Mouse (Mus musculus): ENCODE data around the gene Ackr4.

Ackr4 gene

DNA sequence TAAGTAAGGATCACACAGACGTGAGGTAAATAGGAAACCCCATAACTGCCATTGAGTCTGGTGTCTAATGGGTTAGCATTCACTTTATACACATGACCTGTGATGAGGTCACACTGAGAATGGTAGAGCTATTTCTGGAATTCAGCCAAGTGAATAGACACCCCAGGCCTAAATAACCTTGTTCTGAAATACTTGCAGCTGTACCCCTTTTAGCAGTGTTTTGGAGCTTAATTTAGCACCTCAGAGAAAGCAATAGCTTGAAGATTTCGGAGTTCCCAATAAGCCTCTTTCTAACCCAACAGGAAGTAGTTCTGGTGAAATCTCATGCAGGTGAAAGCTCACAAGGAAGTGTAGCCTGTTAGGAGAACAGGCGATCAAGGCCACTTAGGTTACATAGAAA lies at the start of gene Ackr4:
TSS of gene Ackr4 (minus strand) at position 101 of the 400 bp plus-strand sequence.
- no peak for DNase-seq (ENCODE audit: low read depth)

DNA sequence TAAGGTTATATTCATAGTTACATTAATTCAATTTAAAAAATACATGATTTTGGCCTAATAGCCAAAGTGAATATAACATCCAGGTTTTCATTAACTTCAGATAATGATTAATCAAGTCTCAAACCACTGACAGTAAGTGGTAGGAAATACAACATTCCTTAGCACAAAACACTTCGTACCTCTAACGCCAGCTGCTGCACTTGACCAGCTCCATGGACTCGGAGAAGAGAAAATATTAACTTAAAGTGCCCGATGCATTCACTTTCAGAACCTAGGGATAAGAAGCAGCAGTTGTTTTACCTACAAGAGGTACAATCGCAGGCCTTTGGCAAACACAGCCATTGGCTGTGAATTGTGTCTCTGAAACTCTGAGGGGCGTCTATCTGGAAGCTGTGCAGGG lies 45.6 kb upstream of the Ackr4 start:
- no peak for DNase-seq (ENCODE audit: low read depth)

DNA sequence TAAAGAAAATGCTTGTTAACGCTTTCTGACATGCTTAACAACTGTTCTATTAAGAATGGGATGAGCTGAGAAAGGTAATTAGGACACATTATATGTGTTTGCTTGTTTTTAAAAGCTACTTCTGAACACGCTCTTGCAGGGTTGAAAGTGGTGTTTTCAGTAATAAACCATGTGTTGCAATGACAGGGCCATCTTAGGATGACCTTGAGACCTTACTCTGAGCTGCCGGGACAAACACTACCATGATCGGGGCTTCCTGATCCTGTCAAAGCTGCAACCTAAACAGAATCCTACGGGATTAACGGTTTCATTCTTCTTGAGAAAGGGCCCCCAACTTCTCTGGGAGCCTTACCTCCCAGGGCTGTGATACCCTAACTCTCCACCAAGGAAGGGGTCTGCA lies 44.9 kb upstream of the Ackr4 start:
- DNase-seq (ENCODE audit: low read depth): no peak

- no peak for DNase-seq (ENCODE audit: low read depth)
These were observed 43.3 kb upstream of the Ackr4 start for GRCm38 (mm10) chr9:104169986-104170385.

- DNase-seq (ENCODE audit: low read depth): no peak
These were observed 39.2 kb upstream of the Ackr4 start for GRCm38 (mm10) chr9:104165926-104166325.

GRCm38 (mm10) chr9:104164194-104164593 lies 37.5 kb upstream of the Ackr4 start:
- DNase-seq (ENCODE audit: low read depth): no peak

DNA sequence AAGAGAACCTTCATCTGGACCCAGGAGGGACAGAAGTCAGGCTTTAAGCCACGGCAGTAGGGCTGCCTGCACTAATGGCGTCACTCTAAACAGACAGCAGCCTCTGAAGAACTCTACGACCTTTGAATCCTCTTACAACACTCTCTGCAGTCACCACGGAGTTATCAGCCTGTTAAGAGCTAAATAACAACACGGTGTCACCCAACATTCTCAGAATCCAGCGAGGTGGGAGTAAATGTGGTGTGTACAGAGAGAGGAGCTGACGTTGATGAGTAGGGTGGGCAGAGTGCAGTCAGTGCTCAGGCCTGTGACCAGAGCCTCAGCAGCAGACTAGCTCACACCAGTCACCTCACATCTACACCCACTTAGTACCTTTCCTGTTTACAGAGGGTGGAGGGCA lies 34.4 kb upstream of the Ackr4 start:
- no peak for DNase-seq (ENCODE audit: low read depth)

DNA sequence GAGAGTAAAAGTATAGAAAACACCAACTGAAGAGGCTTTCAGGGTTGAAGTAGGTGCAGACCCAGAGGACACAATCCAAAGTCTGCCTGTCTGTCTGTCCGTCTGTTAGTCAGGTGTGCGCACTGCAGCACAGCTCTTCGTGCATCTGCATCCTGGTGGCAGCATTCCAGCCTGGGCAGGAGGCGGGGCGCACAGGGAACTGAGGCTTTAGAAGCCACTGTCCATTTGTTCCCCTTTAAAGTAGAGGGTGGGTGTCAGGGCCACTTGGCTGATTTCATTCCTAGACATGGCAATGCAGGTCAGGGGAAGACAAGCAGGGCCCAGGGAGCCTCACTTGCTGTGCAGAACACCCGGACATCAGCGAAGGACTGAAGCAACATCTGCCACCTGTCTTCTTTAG lies 30.6 kb upstream of the Ackr4 start:
- DNase-seq (ENCODE audit: low read depth): no peak

GRCm38 (mm10) chr9:104156506-104156905 lies 29.8 kb upstream of the Ackr4 start:
- no peak for DNase-seq (ENCODE audit: low read depth)

DNA sequence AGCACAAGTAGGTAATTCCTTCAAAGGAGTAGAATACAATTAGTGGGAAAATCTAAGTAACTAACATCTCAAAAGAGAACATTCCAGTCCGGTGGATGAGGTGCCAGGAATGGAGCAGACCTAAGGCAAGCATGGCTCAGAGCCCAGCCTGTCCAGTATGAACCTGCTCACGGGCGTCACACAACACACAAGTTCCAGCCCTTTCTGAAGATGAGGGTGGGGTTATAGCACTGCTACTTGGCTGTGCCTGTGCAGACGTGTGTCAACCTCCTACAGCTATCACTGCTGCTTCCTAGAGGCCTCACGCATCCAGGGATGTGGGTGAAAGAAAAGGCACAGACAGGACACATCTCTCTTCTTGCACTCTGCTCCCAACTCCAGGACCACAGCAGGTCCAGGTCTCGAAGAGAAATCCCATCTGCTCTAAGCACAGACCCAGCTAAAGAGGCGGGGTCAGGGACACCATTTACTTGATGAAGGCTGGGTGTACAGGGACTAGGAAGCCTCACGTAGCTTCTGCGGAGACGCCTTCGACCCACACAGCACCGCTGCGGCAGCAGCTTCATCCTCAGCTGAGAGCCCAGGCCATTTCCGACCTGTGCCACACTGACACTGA lies 28.5 kb upstream of the Ackr4 start:
- DNase-seq (ENCODE audit: low read depth): no peak

DNA sequence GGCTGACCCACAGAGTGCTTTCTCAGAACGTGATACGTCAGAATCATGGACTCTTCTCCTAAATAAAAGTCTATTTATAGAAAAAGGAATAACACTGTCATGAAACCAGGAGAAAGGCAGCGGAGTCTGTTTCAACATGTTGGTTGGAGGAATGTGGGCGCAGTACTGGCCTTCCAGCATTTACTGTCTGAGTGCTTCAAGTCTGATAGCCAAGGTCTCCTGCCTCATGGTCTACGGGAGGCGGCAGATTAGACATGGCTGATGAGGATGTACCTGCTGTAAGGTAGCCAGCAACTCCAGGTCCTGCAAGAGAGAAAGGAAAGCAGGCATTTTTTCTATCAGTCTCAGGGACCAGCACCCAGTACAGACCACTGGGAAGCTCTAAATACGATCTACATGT lies 25.4 kb upstream of the Ackr4 start:
- DNase-seq (ENCODE audit: low read depth): no peak

GRCm38 (mm10) chr9:104148969-104149368 lies 22.2 kb upstream of the Ackr4 start:
- DNase-seq (ENCODE audit: low read depth): no peak

DNA sequence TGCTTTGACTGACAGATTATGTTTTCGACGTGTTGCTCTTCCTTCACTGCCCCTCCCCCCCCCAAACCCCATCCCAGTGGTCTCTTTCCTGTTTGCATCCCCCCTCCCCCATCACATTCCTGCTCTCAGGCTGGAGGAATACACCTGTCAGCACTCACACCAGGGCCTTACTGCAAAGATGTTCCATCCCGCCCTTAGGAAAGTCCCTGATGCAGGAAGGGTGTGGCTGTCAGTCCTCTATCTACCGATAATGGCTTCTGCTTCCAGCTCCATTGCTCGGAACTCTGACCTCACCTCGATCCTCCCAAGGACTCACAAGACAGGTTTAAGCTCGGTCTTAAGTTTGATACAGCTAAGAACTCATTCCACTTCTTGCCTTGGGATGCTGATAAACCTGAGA lies 19.9 kb upstream of the Ackr4 start:
- no peak for DNase-seq (ENCODE audit: low read depth)

DNA sequence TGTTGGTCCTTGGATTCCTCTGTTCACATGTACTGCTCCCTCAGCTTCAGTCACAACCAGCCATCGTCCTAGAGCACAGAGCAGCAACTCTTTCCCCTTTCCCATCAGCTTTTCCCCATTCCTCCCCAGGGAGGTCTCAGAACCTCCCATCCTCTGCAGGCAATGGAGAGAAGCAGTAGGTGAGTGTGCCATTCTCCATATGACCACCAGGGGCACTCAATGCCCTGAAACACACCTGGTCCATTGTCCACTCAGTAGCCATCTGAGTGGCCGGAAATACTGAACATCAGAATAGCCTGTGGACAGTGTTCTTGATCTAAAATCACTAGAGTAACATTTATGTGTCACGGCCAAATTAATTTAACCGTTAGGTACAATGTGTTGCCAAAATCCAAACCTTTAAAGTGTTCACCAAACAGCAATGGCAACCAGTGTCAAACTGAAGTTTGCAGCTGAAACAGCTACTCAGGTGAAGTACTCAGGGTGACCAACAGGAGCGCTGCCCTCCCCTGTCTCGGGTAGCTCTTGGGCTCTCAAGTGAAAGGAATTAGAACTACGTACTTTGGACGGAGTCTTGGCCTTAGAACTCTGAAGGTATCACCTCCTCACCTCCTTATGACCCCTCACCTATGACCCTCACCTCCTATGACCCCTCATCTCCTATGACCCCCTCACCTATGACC lies 17.7 kb upstream of the Ackr4 start:
- DNase-seq (ENCODE audit: low read depth): no peak

DNA sequence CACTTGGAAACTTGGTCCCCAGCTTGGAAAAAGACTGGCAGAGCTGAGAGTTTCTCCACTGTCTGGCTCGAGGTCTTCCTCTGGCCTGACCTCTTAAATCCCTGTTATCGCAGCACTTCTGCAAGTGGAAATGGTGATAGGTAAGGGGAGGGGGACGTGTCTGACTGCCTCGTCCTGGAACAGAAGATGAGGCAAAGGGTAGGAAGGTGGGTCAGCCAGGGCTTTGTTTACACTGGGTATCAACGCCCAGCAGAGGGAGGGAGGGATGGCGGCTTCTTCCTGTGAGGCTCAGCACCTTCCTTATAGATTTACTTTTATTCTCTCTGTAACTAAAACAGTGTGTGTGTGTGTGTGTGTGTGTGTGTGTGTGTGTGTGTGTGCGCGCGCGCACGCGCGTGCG lies 16.1 kb upstream of the Ackr4 start:
- DNase-seq (ENCODE audit: low read depth): no peak

DNA sequence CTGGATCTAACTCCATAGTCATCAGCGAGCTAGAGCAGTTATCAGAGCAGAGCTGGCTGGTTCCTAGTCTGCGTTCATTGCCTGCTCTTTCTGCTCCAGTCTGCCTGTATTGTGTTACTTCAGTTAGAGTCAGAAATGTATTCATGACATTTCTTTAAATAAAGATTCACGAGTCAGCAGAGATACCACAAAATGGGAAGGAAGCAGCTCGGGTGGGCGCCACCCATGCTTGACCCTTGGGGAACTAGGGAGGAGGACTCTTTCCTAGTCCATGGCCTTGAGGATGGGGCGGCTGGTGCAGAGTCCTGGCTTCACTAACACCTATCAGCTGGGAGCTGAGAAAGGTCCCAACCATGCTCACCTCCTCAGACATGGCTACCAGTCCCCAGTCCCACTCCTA lies 13.6 kb upstream of the Ackr4 start:
- no peak for DNase-seq (ENCODE audit: low read depth)

DNA sequence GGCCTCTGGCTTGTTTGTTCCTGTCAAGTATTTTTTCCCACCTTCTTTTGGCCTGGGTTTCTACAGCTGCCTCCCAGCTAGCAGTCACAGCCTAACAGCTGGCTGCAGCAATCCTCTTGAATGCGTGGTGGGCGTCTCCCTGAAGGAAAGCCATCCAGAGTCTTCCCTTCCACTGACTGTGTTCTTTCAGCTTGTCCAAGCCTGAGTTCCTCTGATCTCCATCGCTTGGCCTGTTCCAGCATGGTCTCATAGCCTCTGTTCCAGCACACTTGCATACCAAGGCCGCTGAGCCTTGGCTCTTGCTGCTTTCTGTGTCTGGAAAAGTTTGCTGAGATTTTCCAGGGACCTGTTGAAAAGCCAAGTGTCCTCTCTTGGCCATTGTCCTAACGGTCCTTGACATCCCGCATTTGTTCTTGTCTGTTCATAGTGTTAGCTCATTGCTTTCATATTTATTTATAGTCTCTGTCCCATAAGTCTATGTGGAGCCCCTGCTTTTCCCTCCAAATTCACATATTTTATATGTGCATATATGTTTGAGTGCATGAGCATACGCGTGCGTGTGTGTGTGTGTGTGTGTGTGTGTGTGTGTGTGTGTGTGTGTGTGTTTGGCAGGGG lies 3.5 kb upstream of the Ackr4 start:
- DNase-seq (ENCODE audit: low read depth): no peak

- no peak for DNase-seq (ENCODE audit: low read depth)
These were observed 1.4 kb upstream of the Ackr4 start for GRCm38 (mm10) chr9:104128110-104128509.

- DNase-seq (ENCODE audit: low read depth): no peak
These were observed 3.1 kb downstream of the Ackr4 start for GRCm38 (mm10) chr9:104123622-104124021.

- no peak for DNase-seq (ENCODE audit: low read depth)
These were observed 3.6 kb downstream of the Ackr4 start for GRCm38 (mm10) chr9:104123101-104123500.

DNA sequence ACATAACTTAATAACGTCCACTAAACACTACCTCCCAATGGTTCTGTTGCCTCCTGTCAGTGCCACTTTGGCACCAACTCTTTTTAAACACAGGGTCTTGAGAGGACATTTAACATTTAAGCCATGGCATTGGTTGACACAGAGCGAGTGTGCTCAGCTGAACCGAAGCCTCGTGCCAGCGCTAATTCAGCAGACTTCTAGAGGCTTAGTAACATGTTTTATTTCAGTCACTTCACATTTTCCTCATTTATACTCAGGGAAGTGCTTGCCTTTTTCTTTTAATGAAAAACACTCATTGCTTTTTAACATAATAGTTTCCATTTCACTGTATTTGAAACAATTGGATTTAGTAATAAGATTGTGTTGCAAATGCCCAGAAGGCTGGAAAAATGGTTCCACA lies 17.6 kb downstream of the Ackr4 start:
- DNase-seq (ENCODE audit: low read depth): no peak

GRCm38 (mm10) chr9:104108571-104109143 lies 18.1 kb downstream of the Ackr4 start:
- DNase-seq (ENCODE audit: low read depth): no peak

DNA sequence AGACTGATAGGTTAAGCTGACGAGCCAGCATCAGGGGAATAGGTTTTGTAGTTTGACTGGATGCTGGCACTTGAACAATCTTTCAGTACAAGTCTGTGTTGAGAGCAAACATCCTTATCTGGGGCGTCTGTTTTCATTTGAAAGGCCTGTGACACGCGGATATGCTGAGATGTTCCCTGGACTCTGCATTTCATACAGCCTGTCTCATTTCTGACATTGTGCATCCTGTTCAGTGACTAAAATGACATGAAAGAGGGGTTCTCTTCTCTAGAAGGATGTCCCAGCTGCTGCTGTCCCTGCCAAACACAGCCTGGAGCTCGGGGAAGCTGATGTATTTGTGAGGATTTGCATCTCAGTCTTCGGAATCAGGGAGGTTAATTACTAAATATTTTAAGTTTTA lies 19.3 kb downstream of the Ackr4 start:
- DNase-seq (ENCODE audit: low read depth): no peak

Data from c-Kit-positive CD71-positive TER-119-negative erythroid progenitor cells, embryonic 14.5 days (primary cell).